23 mouse cellular contexts compared by ENCODE assay signal in genomic region chr13:103459486-103460147, GRCm38 (mm10).
A peak's percentile ranks its signal among the peaks of the same experiment; 100 is the strongest.
DNase-seq lines count a peak whose midpoint lies in the region; ATAC-seq and TF ChIP-seq lines count a peak whose summit lies in the region.
"Had no signal": no experiment of that assay in that cellular context is flagged by ENCODE, and none has a peak within 500 bp of the region (broad histone marks: within the 10 kb centered on the region; RNA-seq: fewer than 3 reads in every experiment).

No protein-coding gene starts in this region.

- 74% methylated on average over 13 of the region's 13 CpGs for WGBS in lung, embryonic 14.5 days
- 92% methylated on average over 13 of the region's 13 CpGs for WGBS in hindbrain, embryonic 11.5 days

- peak; percentile 7 for DNase-seq in lung, embryonic 14.5 days
- no peak for DNase-seq in lung, postnatal 14 days
- peak; percentile 3 for DNase-seq in urinary bladder, postnatal 14 days (ENCODE audit: low spot score)
- DNase-seq in urinary bladder, postnatal 10 days (ENCODE audit: low spot score) = no peak
- DNase-seq in ZHBTc4 (ENCODE audit: low read depth, low spot score) = peak; percentile 48
- DNase-seq in adrenal gland, postnatal 10 days = no peak
- no peak for DNase-seq in hindbrain, embryonic 11.5 days (ENCODE audit: low spot score)
- DNase-seq: adrenal gland, adult 2 months; adrenal gland, postnatal 36 days; cerebellum, adult 2 months; cerebellum, postnatal 10 days; embryo, embryonic 11 days; gastrocnemius, postnatal 14 days; heart, postnatal 10 days; heart, postnatal 4 days had no signal

- no peaks in the 10 kb centered on the region for H3K27me3 ChIP-seq in lung, embryonic 14.5 days (ENCODE audit: insufficient read depth, low read length)
- H3K27me3 ChIP-seq in hindbrain, embryonic 11.5 days (ENCODE audit: control insufficient read depth, insufficient read depth, low read length) = no peaks in the 10 kb centered on the region
- H3K27me3 ChIP-seq: CH12.LX; embryonic facial prominence, embryonic 15.5 days had no signal

- ATAC-seq in lung, embryonic 14.5 days (ENCODE audit: insufficient read depth) = peak; percentile 75; the same call in 1 of the 2 replicates
- ATAC-seq in hindbrain, embryonic 11.5 days (ENCODE audit: low FRiP score) = no peak
- ATAC-seq: forebrain, embryonic 16.5 days; intestine, embryonic 16.5 days had no signal

- no peak for TF ChIP-seq CTCF in lung, embryonic 14.5 days (IDR thresholded peaks at IDR 0.05; ENCODE audit: low read depth)

- H3K9ac ChIP-seq in lung, embryonic 14.5 days = no peak overlapping the region
- H3K9ac ChIP-seq in hindbrain, embryonic 11.5 days (ENCODE audit: low read depth, low read length) = no peak overlapping the region
- H3K9ac ChIP-seq: embryonic facial prominence, embryonic 15.5 days; hindbrain, embryonic 14.5 days had no signal

- no peak overlapping the region for H3K27ac ChIP-seq in lung, embryonic 14.5 days (ENCODE audit: low read depth)
- no peak overlapping the region for H3K27ac ChIP-seq in hindbrain, embryonic 11.5 days (ENCODE audit: low read depth, low read length)
- H3K27ac ChIP-seq: embryonic facial prominence, embryonic 15.5 days; heart, embryonic 10.5 days; hindbrain, embryonic 14.5 days had no signal

- no peaks in the 10 kb centered on the region for H3K36me3 ChIP-seq in lung, embryonic 14.5 days (ENCODE audit: insufficient read depth)
- no peaks in the 10 kb centered on the region for H3K36me3 ChIP-seq in hindbrain, embryonic 11.5 days (ENCODE audit: control insufficient read depth, insufficient read depth, low read length)
- H3K36me3 ChIP-seq: embryonic facial prominence, embryonic 15.5 days; G1E; heart, embryonic 10.5 days had no signal

- no peaks in the 10 kb centered on the region for H3K9me3 ChIP-seq in lung, embryonic 14.5 days (ENCODE audit: low read depth, low read length)
- no peaks in the 10 kb centered on the region for H3K9me3 ChIP-seq in hindbrain, embryonic 11.5 days (ENCODE audit: control insufficient read depth, low read length)
- H3K9me3 ChIP-seq: embryonic facial prominence, embryonic 15.5 days; G1E; heart, embryonic 10.5 days had no signal

- H3K4me3 ChIP-seq in lung, embryonic 14.5 days (ENCODE audit: low read depth, low read length) = no peak overlapping the region
- H3K4me3 ChIP-seq in hindbrain, embryonic 11.5 days (ENCODE audit: low read depth, low read length) = no peak overlapping the region
- H3K4me3 ChIP-seq: embryonic facial prominence, embryonic 15.5 days; erythroblast, embryonic 14.5 days; heart, embryonic 10.5 days had no signal

- no peaks in the 10 kb centered on the region for H3K4me1 ChIP-seq in lung, embryonic 14.5 days (ENCODE audit: insufficient read depth)
- no peaks in the 10 kb centered on the region for H3K4me1 ChIP-seq in hindbrain, embryonic 11.5 days (replicated peaks; ENCODE audit: control insufficient read depth, insufficient read depth, low read length)
- H3K4me1 ChIP-seq: embryonic facial prominence, embryonic 15.5 days; heart, embryonic 10.5 days had no signal

- H3K4me2 ChIP-seq in lung, embryonic 14.5 days = no peak overlapping the region
- H3K4me2 ChIP-seq in hindbrain, embryonic 11.5 days (replicated peaks; ENCODE audit: low read depth, low read length) = no peak overlapping the region
- H3K4me2 ChIP-seq: embryonic facial prominence, embryonic 15.5 days; hindbrain, embryonic 14.5 days had no signal

Comparison
In these comparisons a context has a peak if more than half of its experiments do, and no peak if none do; other contexts are left out.
1. DNase-seq: peak in lung, embryonic 14.5 days (single experiment), urinary bladder, postnatal 14 days (single experiment) and ZHBTc4 (single experiment); none in lung, postnatal 14 days (single experiment), urinary bladder, postnatal 10 days (single experiment), adrenal gland, postnatal 10 days (single experiment) and hindbrain, embryonic 11.5 days (single experiment).